Mouse (Mus musculus) brain, embryonic 14.5 days (tissue): ENCODE measurements around the gene Zfp64.

ENCODE experiments used
- CTCF ChIP-seq: fragments of 200-500 bp; IDR thresholded peaks from 2 replicates; pipeline ENCODE4 v1.5.1; 2012; ENCODE audit warnings: inconsistent platforms, mild to moderate bottlenecking, moderate library complexity, borderline replicate concordance; ENCODE audit not compliant: insufficient read depth, insufficient read length; ENCODE audit errors: extremely low read depth
- POLR2A ChIP-seq: fragments of 200-500 bp; IDR thresholded peaks from 2 replicates; pipeline ENCODE4 v1.6.1; 2012; ENCODE audit warnings: mild to moderate bottlenecking, inconsistent platforms, borderline replicate concordance; ENCODE audit not compliant: poor library complexity, insufficient read depth, insufficient read length, severe bottlenecking; ENCODE audit errors: extremely low read depth

GRCm38 (mm10) chr2:168848553-168848952 is 106.8 kb downstream of the Zfp64 start:
- TF ChIP-seq POLR2A (no peak), CTCF (no peak)
